Mouse (Mus musculus): ENCODE measurements around the gene Mfsd4b2.
A peak's percentile ranks its signal among the peaks of the same experiment; 100 is the strongest.

- TF ChIP-seq CTCF (IDR thresholded peaks at IDR 0.05; ENCODE audit: insufficient read depth, low read length): peak; percentile 86
- peak; percentile 42; the same call in 1 of the 2 replicates for TF ChIP-seq POLR2A (IDR thresholded peaks at IDR 0.05; ENCODE audit: borderline replicate concordance, extremely low read depth, low read depth, low read length)
These were observed 33.2 kb upstream of the Mfsd4b2 start, which contains the start of gene Mfsd4b3 for GRCm38 (mm10) chr10:39959761-39960440.

Measured in lung, adult 2 months (tissue).